Mouse (Mus musculus): ENCODE data around the gene Trim17.
A peak's percentile ranks its signal among the peaks of the same experiment; 100 is the strongest.
"Not testable (repeated sequence)": the region's sequence is repeated elsewhere in the genome, so short reads cannot be mapped to it uniquely, and the experiment has no call there.

Trim17 gene

GRCm38 (mm10) chr11:58947798-58948528 is 6.5 kb upstream of the Trim17 start:
- DNase-seq (ENCODE audit: low spot score in 2 of 2), result no peak

- DNase-seq (ENCODE audit: low spot score in 2 of 2), result peak; percentile 66 to 76
Measured at GRCm38 (mm10) chr11:58948542-58949479, 5.7 kb upstream of the Trim17 start, which contains the start of gene Hist3h2ba. TSS of gene Hist3h2ba (plus strand) at chr11:58948920.

- no peak for DNase-seq (ENCODE audit: low spot score in 2 of 2)
Measured at GRCm38 (mm10) chr11:58949480-58950431, 4.7 kb upstream of the Trim17 start.

- DNase-seq (ENCODE audit: low spot score in 2 of 2), result no peak
Measured at GRCm38 (mm10) chr11:58951210-58951609, 3.3 kb upstream of the Trim17 start.

GRCm38 (mm10) chr11:58953351-58954169 is 925 bp upstream of the Trim17 start:
- DNase-seq (ENCODE audit: low spot score in 2 of 2), result no peak

GRCm38 (mm10) chr11:58954170-58954419 is 390 bp upstream of the Trim17 start:
- not testable (repeated sequence) for DNase-seq (ENCODE audit: low spot score in 2 of 2)

GRCm38 (mm10) chr11:58955143-58955867 is 820 bp downstream of the Trim17 start:
- DNase-seq (ENCODE audit: low spot score in 2 of 2), result no peak

GRCm38 (mm10) chr11:58955868-58956257 is 1.4 kb downstream of the Trim17 start:
- no peak for DNase-seq (ENCODE audit: low spot score in 2 of 2)

GRCm38 (mm10) chr11:58957226-58957914 is 2.9 kb downstream of the Trim17 start:
- DNase-seq (ENCODE audit: low spot score in 2 of 2), result no peak

- no peak for DNase-seq (ENCODE audit: low spot score in 2 of 2)
Measured at GRCm38 (mm10) chr11:58958536-58958935, 4.1 kb downstream of the Trim17 start.

- no peak for DNase-seq (ENCODE audit: low spot score in 2 of 2)
Measured at GRCm38 (mm10) chr11:58959186-58959825, 4.8 kb downstream of the Trim17 start.

- peak; percentile 84 to 87 for DNase-seq (ENCODE audit: low spot score in 2 of 2)
Measured at GRCm38 (mm10) chr11:58959921-58960465, 5.5 kb downstream of the Trim17 start.

GRCm38 (mm10) chr11:58961364-58962177 is 7.1 kb downstream of the Trim17 start:
- DNase-seq (ENCODE audit: low spot score in 2 of 2), result no peak

- DNase-seq (ENCODE audit: low spot score in 2 of 2), result no peak
Measured at GRCm38 (mm10) chr11:58963543-58963942, 9.1 kb downstream of the Trim17 start.

GRCm38 (mm10) chr11:58964216-58964615 is 9.7 kb downstream of the Trim17 start:
- no peak for DNase-seq (ENCODE audit: low spot score in 2 of 2)

- DNase-seq (ENCODE audit: low spot score in 2 of 2), result no peak
Measured at GRCm38 (mm10) chr11:58965001-58965760, 10.7 kb downstream of the Trim17 start.

- DNase-seq (ENCODE audit: low spot score in 2 of 2), result peak in 1 of 2 experiments; percentile 57
Measured at GRCm38 (mm10) chr11:58967346-58967745, 12.9 kb downstream of the Trim17 start.

Data from spleen, postnatal 36 days (tissue).